Mouse (Mus musculus): ENCODE measurements at regions not wholly inside any gene's neighbourhood (a gene's known extent, or its start where the extent isn't known, plus 50 kb on each side); places are given as distances from the start of the nearest gene placed in this dataset.

DNA sequence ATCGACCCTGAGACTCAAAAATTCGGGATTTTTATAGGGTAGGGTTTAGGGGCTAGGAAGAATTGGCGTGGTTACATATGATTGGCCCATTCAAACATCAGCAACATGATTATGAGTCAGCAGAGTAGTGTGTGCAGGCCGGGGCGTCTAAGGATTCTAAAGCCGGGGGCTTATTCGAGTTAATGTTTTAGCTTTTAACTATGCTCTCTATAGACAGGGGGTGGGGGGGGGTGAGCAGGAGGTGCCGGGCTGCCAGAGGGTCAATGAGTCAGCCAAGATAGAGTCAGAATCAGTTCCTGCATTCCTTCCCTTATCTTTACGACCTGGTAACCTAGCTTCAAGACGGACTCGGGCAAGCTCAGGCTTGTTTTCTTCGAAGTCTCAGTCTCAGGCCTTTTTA is 333.2 kb upstream of the Smc2 start:
- TF ChIP-seq CTCF (IDR thresholded peaks at IDR 0.05; ENCODE audit: low read depth, low read length) (no peak), POLR2A (IDR thresholded peaks at IDR 0.05; ENCODE audit: insufficient read depth, low read length) (no peak), EP300 (IDR thresholded peaks at IDR 0.05; ENCODE audit: insufficient read depth, low read depth, low read length) (no peak)

Data from ES-Bruce4 (cell line).